Mouse (Mus musculus) megakaryocyte, embryonic 14.5 days (primary cell): ENCODE measurements around the gene Ccdc141. TPM values are rescaled to one million over a fixed set of nuclear protein-coding genes. Genes with fewer than 3 reads are reported as not detected.
A peak's percentile ranks its signal among the peaks of the same experiment; 100 is the strongest.
"Not testable (repeated sequence)": the region's sequence is repeated elsewhere in the genome, so short reads cannot be mapped to it uniquely, and the experiment has no call there.

Experiments
- H3K27me3 ChIP-seq: replicated peaks from 2 replicates; pipeline ENCODE3; 2012; ENCODE audit warnings: inconsistent platforms
- H3K36me3 ChIP-seq: replicated peaks from 2 replicates; pipeline ENCODE3; 2012; ENCODE audit warnings: low read length, inconsistent platforms, mixed read lengths
- H3K4me1 ChIP-seq: 2 replicates; pipeline ENCODE4 v1.6.1; 2012; ENCODE audit warnings: inconsistent platforms
- H3K4me3 ChIP-seq: replicated peaks from 2 replicates; pipeline ENCODE3; 2012; ENCODE audit warnings: moderate library complexity, mild to moderate bottlenecking, inconsistent platforms
- H3K9me3 ChIP-seq: 2 replicates; pipeline ENCODE4 v1.6.1; 2012; ENCODE audit warnings: inconsistent platforms
- FLI1 ChIP-seq: IDR thresholded peaks from 2 replicates; pipeline ENCODE4 v1.6.1; 2012; ENCODE audit warnings: low read length, inconsistent platforms, mixed read lengths
- GATA1 ChIP-seq: IDR thresholded peaks from 3 replicates; pipeline ENCODE4 v1.6.1; 2012; ENCODE audit warnings: mixed read lengths, low read length, inconsistent platforms, borderline replicate concordance
- polyA plus RNA-seq: library from polyadenylated mRNA; stranded (reverse); fragments of >175 nt; gene quantifications from 2 replicates; pipeline ENCODE4 v1.2.3, GENCODE M21; 2012; ENCODE audit warnings: low replicate concordance; ENCODE audit not compliant: insufficient read depth

Gene Ccdc141
- polyA plus RNA-seq, 1 experiment, result 0.19 TPM

DNA sequence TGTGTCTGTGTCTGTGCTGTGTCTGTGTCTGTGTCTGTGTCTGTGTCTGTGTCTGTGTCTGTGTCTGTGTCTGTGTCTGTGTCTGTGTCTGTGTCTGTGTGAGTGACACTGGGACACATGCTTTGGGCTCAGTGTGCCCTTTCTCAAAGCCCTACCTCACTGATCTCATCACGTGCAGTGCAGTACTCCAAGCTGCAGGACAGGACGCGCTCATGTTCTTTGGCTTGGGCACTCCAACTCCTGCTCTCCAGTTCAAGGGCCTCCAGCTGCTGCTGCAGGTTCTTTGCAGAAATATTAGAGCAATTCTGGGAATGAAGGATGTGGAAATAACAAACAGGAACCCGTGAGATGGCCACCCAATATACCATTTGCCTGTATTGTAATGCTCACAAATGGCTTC lies 131.2 kb downstream of the Ccdc141 start:
- no peak for TF ChIP-seq FLI1
- TF ChIP-seq GATA1, result no peak
- peak overlapping the region; percentile 53 for H3K4me3 ChIP-seq
- H3K4me1 ChIP-seq, result no peaks in the 10 kb centered on the region
- no peaks in the 10 kb centered on the region for H3K36me3 ChIP-seq
- H3K27me3 ChIP-seq, result no peaks in the 10 kb centered on the region
- peaks cover 26% of the 10 kb centered on the region for H3K9me3 ChIP-seq

DNA sequence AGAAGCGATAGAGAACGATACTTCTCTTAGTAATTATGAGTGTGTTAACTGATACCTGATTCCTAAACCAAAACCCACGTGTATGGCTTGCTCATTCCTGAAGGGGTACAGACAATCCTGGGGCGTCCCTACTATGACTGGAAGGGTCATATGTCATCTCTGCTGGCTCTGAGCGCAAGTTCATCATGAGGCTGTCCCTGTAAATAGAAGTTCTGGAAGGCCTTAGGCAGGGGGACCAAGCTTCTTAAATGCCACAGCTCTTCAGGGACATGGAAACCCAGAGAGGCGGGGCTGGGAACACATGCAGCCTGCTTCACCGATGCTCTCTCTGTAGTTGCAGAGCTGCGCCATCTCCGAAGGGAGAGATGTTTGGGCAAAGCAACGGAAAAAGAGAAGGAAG lies 133.2 kb downstream of the Ccdc141 start:
- Histone ChIP-seq H3K36me3 (no peaks in the 10 kb centered on the region), H3K27me3 (no peaks in the 10 kb centered on the region), H3K9me3 (peaks cover 28% of the 10 kb centered on the region), H3K4me3 (no peak overlapping the region), H3K4me1 (no peaks in the 10 kb centered on the region)
- TF ChIP-seq FLI1 (no peak), GATA1 (no peak)

DNA sequence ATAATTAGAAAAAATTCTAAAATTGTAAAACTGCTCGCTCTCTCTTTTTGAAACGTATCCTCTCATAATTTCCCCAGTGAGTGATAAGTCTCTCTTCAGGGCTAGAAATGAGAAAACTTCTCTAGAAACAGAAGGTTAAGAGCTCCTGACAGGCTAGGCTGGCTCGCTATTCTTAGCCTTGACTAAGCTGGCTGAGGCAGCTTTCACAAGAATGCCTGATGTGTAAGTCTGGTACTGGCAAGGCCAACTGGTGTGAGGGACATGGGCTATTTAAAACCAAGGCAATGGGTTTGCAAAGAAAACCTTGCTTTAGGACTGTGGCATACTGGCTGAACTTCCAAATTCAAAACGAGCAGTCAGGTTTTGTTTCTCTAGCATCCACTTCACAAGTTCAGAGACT lies 136.3 kb downstream of the Ccdc141 start:
- H3K36me3 ChIP-seq, result no peaks in the 10 kb centered on the region
- H3K9me3 ChIP-seq, result peaks cover 19% of the 10 kb centered on the region
- H3K4me1 ChIP-seq, result no peaks in the 10 kb centered on the region

DNA sequence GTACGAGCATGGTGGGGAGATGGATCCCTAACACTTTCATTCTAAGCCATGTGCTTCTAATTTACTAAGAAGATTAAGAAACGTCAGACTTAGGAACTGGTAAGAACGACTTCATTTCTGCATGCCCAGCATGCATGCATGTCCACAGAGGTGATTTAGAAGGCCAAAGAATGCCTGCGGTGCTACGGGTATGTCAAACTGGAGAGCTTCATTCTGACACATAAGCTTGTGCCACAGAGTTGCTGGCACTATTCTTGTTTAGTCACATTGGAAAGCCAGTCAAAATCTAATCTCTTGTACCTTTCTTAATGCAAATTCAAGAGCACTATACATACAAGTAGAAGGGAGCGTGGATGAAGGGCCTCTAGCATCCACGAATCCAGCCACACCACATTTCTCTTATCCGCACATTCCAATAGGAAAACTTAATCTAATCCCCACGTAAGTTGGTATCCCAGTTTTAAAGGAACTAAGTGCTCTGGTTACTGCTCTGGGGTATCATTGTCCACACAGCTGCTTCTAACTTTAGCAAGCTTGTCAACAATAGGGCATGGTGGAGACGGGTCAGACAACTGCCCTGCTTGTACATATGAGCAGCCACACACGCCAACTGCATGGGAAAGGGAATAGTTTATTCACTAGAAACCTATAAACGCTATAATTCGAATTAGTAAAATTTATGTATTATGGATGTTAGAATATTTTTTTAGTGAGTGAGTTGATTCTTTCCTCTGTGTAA lies 136.9 kb downstream of the Ccdc141 start:
- Histone ChIP-seq H3K27me3 (no peaks in the 10 kb centered on the region), H3K36me3 (no peaks in the 10 kb centered on the region), H3K4me1 (no peaks in the 10 kb centered on the region), H3K4me3 (no peak overlapping the region), H3K9me3 (peaks cover 19% of the 10 kb centered on the region)
- TF ChIP-seq FLI1 (no peak), GATA1 (no peak)

More for the DNA sequence above, 136.3 kb downstream of the Ccdc141 start:
- H3K4me3 ChIP-seq, result no peak overlapping the region
- TF ChIP-seq FLI1 (no peak), GATA1 (no peak)
- H3K27me3 ChIP-seq, result no peaks in the 10 kb centered on the region

DNA sequence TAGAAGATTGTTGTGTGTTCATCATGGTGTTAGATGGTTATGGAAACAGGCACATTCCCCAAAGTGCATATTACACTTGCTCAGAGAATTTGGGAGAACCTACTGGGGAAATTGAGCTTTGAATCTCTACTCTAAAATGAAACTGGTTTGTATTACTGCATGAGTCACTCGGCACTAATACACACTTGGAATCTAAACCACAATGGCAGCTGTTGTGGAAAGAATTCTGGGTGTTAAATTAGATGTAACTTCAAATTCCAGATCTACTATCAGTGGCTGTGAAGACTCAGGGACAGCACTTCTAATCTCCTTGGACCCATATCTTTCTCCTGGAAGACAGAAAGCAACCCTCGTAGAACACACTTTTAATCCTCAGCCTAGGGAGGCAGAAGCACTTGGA lies 149.8 kb downstream of the Ccdc141 start:
- no peak for TF ChIP-seq FLI1
- TF ChIP-seq GATA1, result no peak
- peaks cover 11% of the 10 kb centered on the region; the same call in 1 of the 2 replicates for H3K9me3 ChIP-seq

DNA sequence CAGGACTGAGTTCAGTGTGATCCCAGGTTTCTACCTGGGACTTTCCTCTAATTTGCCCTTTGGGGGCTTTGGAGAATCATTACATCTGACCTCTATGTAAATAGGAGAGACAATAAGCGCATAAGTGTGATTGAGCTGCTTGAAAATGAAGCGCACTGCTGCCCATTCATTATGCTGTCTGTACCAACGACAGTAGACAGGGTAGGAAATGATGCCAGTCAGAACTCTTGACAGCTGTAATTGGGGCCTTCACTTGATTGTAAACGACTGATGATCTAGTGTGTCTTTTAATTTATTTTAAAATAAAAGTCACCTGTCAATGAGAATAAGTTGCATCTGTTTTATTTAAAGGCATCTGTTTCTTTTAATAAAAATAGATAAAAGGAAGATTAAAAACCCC lies 152.7 kb downstream of the Ccdc141 start:
- Histone ChIP-seq H3K4me1 (no peaks in the 10 kb centered on the region), H3K9me3 (peaks cover 16% of the 10 kb centered on the region), H3K4me3 (no peak overlapping the region), H3K27me3 (no peaks in the 10 kb centered on the region), H3K36me3 (no peaks in the 10 kb centered on the region)
- TF ChIP-seq GATA1, result no peak
- no peak for TF ChIP-seq FLI1

More for the DNA sequence above, 149.8 kb downstream of the Ccdc141 start:
- Histone ChIP-seq H3K4me3 (no peak overlapping the region), H3K4me1 (no peaks in the 10 kb centered on the region), H3K27me3 (no peaks in the 10 kb centered on the region), H3K36me3 (no peaks in the 10 kb centered on the region)

DNA sequence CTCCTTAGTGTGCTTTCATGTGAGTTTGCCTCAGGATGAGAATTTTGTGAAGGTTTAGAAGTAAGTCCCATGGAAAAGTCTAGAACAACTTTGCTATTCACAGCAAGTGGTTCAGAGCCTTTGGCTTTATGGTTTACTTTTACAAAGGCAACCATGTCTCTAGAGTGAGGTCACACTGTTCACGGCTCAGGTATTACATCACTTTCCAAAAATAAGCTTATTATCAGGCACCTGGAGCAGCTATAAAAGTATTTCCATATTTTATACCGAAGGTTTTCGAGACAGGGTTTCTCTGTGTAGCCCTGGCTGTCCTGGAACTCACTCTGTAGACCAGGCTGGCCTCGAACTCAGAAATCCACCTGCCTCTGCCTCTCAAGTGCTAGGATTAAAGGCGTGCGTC lies 157.0 kb downstream of the Ccdc141 start:
- peaks cover 24% of the 10 kb centered on the region for H3K9me3 ChIP-seq
- not testable (repeated sequence) for H3K4me1 ChIP-seq, H3K4me3 ChIP-seq, H3K27me3 ChIP-seq, H3K36me3 ChIP-seq

DNA sequence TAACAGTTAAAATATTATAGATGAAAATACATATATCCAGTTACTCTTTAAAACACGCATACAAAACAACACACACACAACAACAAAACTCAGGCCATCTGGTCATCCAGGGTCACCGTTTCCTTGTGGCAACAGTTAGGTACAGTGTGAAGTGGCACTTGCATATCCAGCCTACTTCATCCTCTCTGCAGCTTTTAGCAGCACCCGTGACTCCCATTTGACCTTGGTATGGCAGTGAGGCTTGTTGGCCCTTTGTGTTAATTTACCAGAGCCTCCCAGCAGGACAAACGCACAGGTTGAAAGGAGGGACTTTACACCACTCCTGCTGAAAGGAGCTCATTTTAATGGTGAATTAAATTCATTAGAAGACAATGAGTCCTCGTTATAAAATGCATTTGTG lies 158.5 kb downstream of the Ccdc141 start:
- peaks cover 26% of the 10 kb centered on the region for H3K9me3 ChIP-seq
- no peaks in the 10 kb centered on the region for H3K4me1 ChIP-seq
- TF ChIP-seq FLI1 (no peak), GATA1 (no peak)
- no peaks in the 10 kb centered on the region for H3K27me3 ChIP-seq
- no peaks in the 10 kb centered on the region for H3K36me3 ChIP-seq
- H3K4me3 ChIP-seq, result no peak overlapping the region

DNA sequence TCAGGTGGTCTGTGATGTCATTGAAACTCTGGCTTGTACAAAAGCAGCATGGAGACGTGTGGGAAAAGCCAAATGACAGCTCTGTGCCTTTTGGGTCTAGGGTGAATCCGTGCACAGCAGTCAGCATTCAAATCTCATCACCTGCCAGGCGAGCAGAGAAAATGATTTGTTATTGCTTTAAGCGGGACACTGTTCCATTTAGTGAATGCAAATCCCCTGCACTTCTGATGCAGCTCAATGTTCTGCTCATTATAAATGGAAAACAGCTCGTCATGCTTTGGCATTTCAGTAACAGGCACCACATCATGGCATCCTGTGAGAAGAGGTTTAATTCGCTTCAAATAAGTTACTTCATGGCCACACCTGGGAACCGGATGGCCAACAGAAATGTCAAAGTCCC lies 163.4 kb downstream of the Ccdc141 start:
- Histone ChIP-seq H3K4me1 (no peaks in the 10 kb centered on the region), H3K4me3 (no peak overlapping the region), H3K9me3 (peaks cover 17% of the 10 kb centered on the region), H3K36me3 (no peaks in the 10 kb centered on the region), H3K27me3 (no peaks in the 10 kb centered on the region)
- TF ChIP-seq FLI1, result no peak
- TF ChIP-seq GATA1, result no peak

DNA sequence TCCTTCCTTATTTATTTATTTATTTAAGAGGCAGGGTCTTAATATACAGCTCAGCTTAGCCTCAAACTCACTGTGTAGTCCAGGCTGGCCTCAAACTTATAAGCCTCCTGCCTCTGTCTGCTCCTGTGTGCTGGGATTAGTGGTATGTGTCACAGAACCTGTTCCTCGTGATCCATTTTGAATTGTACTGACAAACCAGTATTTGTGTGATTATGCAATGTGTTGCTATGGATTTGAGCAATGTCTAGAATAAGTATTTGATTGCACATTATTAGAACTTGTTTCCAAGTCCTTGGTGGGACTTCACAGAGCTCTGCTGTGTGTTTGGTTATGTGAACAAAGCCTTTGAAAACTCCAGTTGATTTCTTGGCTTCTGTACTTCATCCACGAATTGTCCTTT lies 167.3 kb downstream of the Ccdc141 start:
- no peaks in the 10 kb centered on the region for H3K4me1 ChIP-seq
- H3K27me3 ChIP-seq, result no peaks in the 10 kb centered on the region
- TF ChIP-seq FLI1 (no peak), GATA1 (no peak)
- H3K4me3 ChIP-seq, result no peak overlapping the region
- no peaks in the 10 kb centered on the region for H3K36me3 ChIP-seq
- peaks cover 18% of the 10 kb centered on the region for H3K9me3 ChIP-seq

DNA sequence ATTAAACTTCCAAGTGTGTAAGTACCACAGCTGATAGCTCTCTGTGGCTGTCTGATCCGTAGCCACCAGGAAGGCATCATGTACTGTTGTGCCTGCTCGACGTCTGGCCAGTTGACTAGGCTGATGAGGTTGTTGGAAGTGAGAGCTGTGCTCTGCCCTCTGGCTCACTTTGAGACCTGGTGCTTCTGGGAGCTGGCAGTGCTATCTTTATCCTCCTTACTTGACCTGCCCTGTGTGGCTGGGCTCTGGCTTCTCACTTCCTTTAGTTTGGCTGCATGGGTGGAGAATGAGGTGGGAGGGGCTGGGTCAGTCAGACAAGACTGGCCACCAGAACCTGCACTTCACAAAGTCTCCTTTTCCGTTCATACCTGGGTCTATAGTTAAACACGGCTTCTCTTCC lies 172.1 kb downstream of the Ccdc141 start:
- Histone ChIP-seq H3K27me3 (no peaks in the 10 kb centered on the region), H3K36me3 (no peaks in the 10 kb centered on the region), H3K4me3 (no peak overlapping the region), H3K9me3 (peaks cover 12% of the 10 kb centered on the region), H3K4me1 (no peaks in the 10 kb centered on the region)
- TF ChIP-seq GATA1 (no peak), FLI1 (no peak)
